Mouse (Mus musculus): Measurements from ENCODE around the gene Rnf207. TPM values are rescaled to one million over a fixed set of nuclear protein-coding genes. Genes with fewer than 3 reads are reported as not detected.
A peak's percentile ranks its signal among the peaks of the same experiment; 100 is the strongest.

Rnf207 gene
- total RNA-seq, 2 experiments from 2014 or later: not detected

- ATAC-seq (replicated peaks; ENCODE audit: poor library complexity, severe bottlenecking): peak; percentile 29; the same call in 1 of the 2 replicates
These were observed 42.1 kb downstream of the Rnf207 start for GRCm38 (mm10) chr4:152276389-152277347.

GRCm38 (mm10) chr4:152274681-152275131 lies 44.1 kb downstream of the Rnf207 start:
- ATAC-seq (replicated peaks; ENCODE audit: poor library complexity, severe bottlenecking): peak; percentile 64

- ATAC-seq (replicated peaks; ENCODE audit: poor library complexity, severe bottlenecking): peak; percentile 22
These were observed 45.1 kb downstream of the Rnf207 start, which contains the start of gene Gpr153 for GRCm38 (mm10) chr4:152273621-152274236. Gene Gpr153 (plus strand): TSS chr4:152274232.

GRCm38 (mm10) chr4:152273191-152273590 lies 45.6 kb downstream of the Rnf207 start:
- ATAC-seq (replicated peaks; ENCODE audit: poor library complexity, severe bottlenecking): no peak

GRCm38 (mm10) chr4:152272449-152273049 lies 46.2 kb downstream of the Rnf207 start:
- no peak for ATAC-seq (replicated peaks; ENCODE audit: poor library complexity, severe bottlenecking)

GRCm38 (mm10) chr4:152272006-152272405 lies 46.8 kb downstream of the Rnf207 start:
- ATAC-seq (replicated peaks; ENCODE audit: poor library complexity, severe bottlenecking): no peak

GRCm38 (mm10) chr4:152271334-152271733 lies 47.5 kb downstream of the Rnf207 start:
- ATAC-seq (replicated peaks; ENCODE audit: poor library complexity, severe bottlenecking): no peak

- no peak for ATAC-seq (replicated peaks; ENCODE audit: poor library complexity, severe bottlenecking)
These were observed 48.2 kb downstream of the Rnf207 start for GRCm38 (mm10) chr4:152270599-152270998.

GRCm38 (mm10) chr4:152269967-152270366 lies 48.8 kb downstream of the Rnf207 start:
- no peak for ATAC-seq (replicated peaks; ENCODE audit: poor library complexity, severe bottlenecking)

GRCm38 (mm10) chr4:152267748-152268369 lies 50.9 kb downstream of the Rnf207 start:
- ATAC-seq (replicated peaks; ENCODE audit: poor library complexity, severe bottlenecking): no peak

GRCm38 (mm10) chr4:152266236-152266895 lies 52.4 kb downstream of the Rnf207 start:
- ATAC-seq (replicated peaks; ENCODE audit: poor library complexity, severe bottlenecking): no peak

GRCm38 (mm10) chr4:152265791-152266190 lies 53.0 kb downstream of the Rnf207 start:
- ATAC-seq (replicated peaks; ENCODE audit: poor library complexity, severe bottlenecking): no peak

- ATAC-seq (replicated peaks; ENCODE audit: poor library complexity, severe bottlenecking): no peak
These were observed 53.8 kb downstream of the Rnf207 start for GRCm38 (mm10) chr4:152264867-152265568.

- ATAC-seq (replicated peaks; ENCODE audit: poor library complexity, severe bottlenecking): no peak
These were observed 54.6 kb downstream of the Rnf207 start for GRCm38 (mm10) chr4:152264177-152264530.

- ATAC-seq (replicated peaks; ENCODE audit: poor library complexity, severe bottlenecking): no peak
These were observed 55.1 kb downstream of the Rnf207 start for GRCm38 (mm10) chr4:152263512-152264176.

GRCm38 (mm10) chr4:152263089-152263488 lies 55.7 kb downstream of the Rnf207 start:
- ATAC-seq (replicated peaks; ENCODE audit: poor library complexity, severe bottlenecking): no peak

GRCm38 (mm10) chr4:152262187-152262586 lies 56.6 kb downstream of the Rnf207 start:
- no peak for ATAC-seq (replicated peaks; ENCODE audit: poor library complexity, severe bottlenecking)

GRCm38 (mm10) chr4:152260451-152260850 lies 58.3 kb downstream of the Rnf207 start:
- peak; percentile 16 for ATAC-seq (replicated peaks; ENCODE audit: poor library complexity, severe bottlenecking)

- ATAC-seq (replicated peaks; ENCODE audit: poor library complexity, severe bottlenecking): no peak
These were observed 61.7 kb downstream of the Rnf207 start for GRCm38 (mm10) chr4:152257070-152257469.

All from granulocyte monocyte progenitor cell, adult 5-6 weeks (primary cell).